Mouse (Mus musculus) testis, adult 2 months (tissue): Measurements from ENCODE around the gene Ldhd.

ENCODE experiments used
- CTCF ChIP-seq: fragments of 200-500 bp; IDR thresholded peaks from 2 replicates; pipeline ENCODE4 v1.5.1; 2012; ENCODE audit warnings: low read depth, mild to moderate bottlenecking, inconsistent platforms, low read length, moderate library complexity; ENCODE audit not compliant: control insufficient read depth, insufficient read depth, insufficient replicate concordance
- POLR2A ChIP-seq: fragments of 200-500 bp; IDR thresholded peaks from 2 replicates; pipeline ENCODE4 v1.6.1; 2012; ENCODE audit warnings: low read depth, mild to moderate bottlenecking, inconsistent platforms, low read length, moderate library complexity; ENCODE audit not compliant: control insufficient read depth

DNA sequence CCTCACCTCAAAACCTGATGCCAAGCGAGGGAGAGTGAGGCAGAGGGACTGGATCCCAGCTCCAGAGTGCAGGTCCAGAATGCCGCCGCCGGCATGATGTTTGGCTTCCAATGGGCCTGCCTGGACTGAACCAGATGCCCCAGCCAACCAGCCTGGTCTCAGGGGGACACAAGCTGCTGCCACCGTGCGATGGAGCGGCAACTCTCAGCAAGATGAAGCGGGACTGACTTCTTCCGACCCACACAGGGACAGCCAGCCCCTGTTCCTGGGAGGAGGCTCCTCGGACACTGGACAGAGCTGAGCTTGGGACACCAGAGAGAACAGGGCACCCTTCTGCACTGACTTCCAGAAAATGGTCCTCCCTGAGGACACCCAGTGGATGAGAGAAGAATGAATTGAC lies 7.6 kb downstream of the Ldhd start:
- TF ChIP-seq CTCF = no peak
- TF ChIP-seq POLR2A = no peak
